Mouse (Mus musculus) heart, embryonic 14.5 days (tissue): ENCODE results near the gene A530032D15Rik. TPM values are rescaled to one million over a fixed set of nuclear protein-coding genes. Genes with fewer than 3 reads are reported as not detected.
"Not testable (repeated sequence)": the region's sequence is repeated elsewhere in the genome, so short reads cannot be mapped to it uniquely, and the experiment has no call there.

Source experiments
- ATAC-seq: fragments of 200-750 bp; cut with Nextera tagmentation; 2 replicates; pipeline ENCODE4 v1.8.0; 2017; ENCODE audit warnings: low read depth, moderate TSS enrichment; ENCODE audit not compliant: insufficient number of reproducible peaks, insufficient read depth, low FRiP score
- H3K27ac ChIP-seq, 2 experiments: fragments of 200-500 bp in 1 of 2; fragments of 300-500 bp in 1 of 2; sonication (generic) in 1 of 2; replicated peaks in 1 of 2; 2 replicates each; pipeline ENCODE4 v1.5.1; 2012 to 2014; ENCODE audit warnings: low read depth in 2 of 2, low read length in 2 of 2, control low read depth in 1 of 2, mild to moderate bottlenecking in 1 of 2, mixed read lengths in 1 of 2; ENCODE audit not compliant: control insufficient read depth in 1 of 2, insufficient read depth in 1 of 2
- H3K27me3 ChIP-seq: fragments of 300-500 bp; sonication (generic); 2 replicates; pipeline ENCODE4 v1.6.1; 2014; ENCODE audit warnings: mild to moderate bottlenecking, low read length, control low read depth; ENCODE audit not compliant: control insufficient read depth, insufficient read depth
- H3K36me3 ChIP-seq: fragments of 300-500 bp; sonication (generic); 2 replicates; pipeline ENCODE4 v1.6.1; 2014; ENCODE audit warnings: mild to moderate bottlenecking, control low read depth, low read length, mixed read lengths; ENCODE audit not compliant: control insufficient read depth, insufficient read depth
- H3K4me1 ChIP-seq, 2 experiments: fragments of 200-500 bp in 1 of 2; fragments of 300-500 bp in 1 of 2; sonication (generic) in 1 of 2; 2 replicates each; pipeline ENCODE4 v1.6.1; 2012 to 2014; ENCODE audit warnings: low read length in 2 of 2, control low read depth in 1 of 2, mixed read lengths in 1 of 2; ENCODE audit not compliant: control insufficient read depth in 2 of 2, insufficient read depth in 2 of 2
- H3K4me2 ChIP-seq: fragments of 300-500 bp; sonication (generic); 2 replicates; pipeline ENCODE4 v1.6.1; 2014; ENCODE audit warnings: mild to moderate bottlenecking, low read length
- H3K4me3 ChIP-seq, 2 experiments: fragments of 200-500 bp in 1 of 2; fragments of 300-500 bp in 1 of 2; sonication (generic) in 1 of 2; 2 replicates each; pipeline ENCODE4 v1.5.1; 2012 to 2014; ENCODE audit warnings: low read length in 2 of 2, mild to moderate bottlenecking in 2 of 2, control low read depth in 1 of 2, low read depth in 1 of 2, moderate library complexity in 1 of 2; ENCODE audit not compliant: control insufficient read depth in 1 of 2, insufficient read depth in 1 of 2
- H3K9ac ChIP-seq: fragments of 300-500 bp; sonication (generic); 2 replicates; pipeline ENCODE4 v1.6.1; 2014; ENCODE audit warnings: mild to moderate bottlenecking, low read length
- H3K9me3 ChIP-seq: fragments of 300-500 bp; sonication (generic); 2 replicates; pipeline ENCODE4 v1.6.1; 2016; ENCODE audit warnings: low read length, control low read depth; ENCODE audit not compliant: control insufficient read depth
- WGBS: fragments of 180-500 bp; shearing (Covaris S2); extraction: QIAGEN DNeasy Blood & Tissue Kit; methylation state at CpG from one replicate; pipeline ENCODE4 v1.1.7; 2014; 5-methylcytosine and 5-hydroxymethylcytosine counted together
- polyA plus RNA-seq: library from polyadenylated mRNA; unstranded; fragments of >200 nt; fragmentation: Nextera tagmentation; extraction: Ambion mirVana; gene quantifications from 2 replicates; pipeline ENCODE4 v1.2.1, GENCODE M21; 2014

The A530032D15Rik gene
- polyA plus RNA-seq: 0.22 TPM in 1 of 2 replicates, not detected in the other

GRCm38 (mm10) chr1:85109753-85110152, at the start of gene A530032D15Rik:
A530032D15Rik (minus strand) TSS chr1:85109853.
- not testable (repeated sequence) for ATAC-seq, H3K9ac ChIP-seq
- no CpG with 5 or more reads among the region's 7 CpGs for WGBS

GRCm38 (mm10) chr1:85155151-85155550, 45.5 kb upstream of the A530032D15Rik start:
- H3K36me3 ChIP-seq, H3K4me3 ChIP-seq, H3K9ac ChIP-seq, ATAC-seq, H3K27ac ChIP-seq, H3K4me2 ChIP-seq, H3K27me3 ChIP-seq, H3K4me1 ChIP-seq, H3K9me3 ChIP-seq: not testable (repeated sequence)
- WGBS: 65% methylated on average over 4 of the region's 5 CpGs

More at GRCm38 (mm10) chr1:85109753-85110152, at the start of gene A530032D15Rik:
- H3K36me3 ChIP-seq, H3K27me3 ChIP-seq, H3K4me3 ChIP-seq, H3K9me3 ChIP-seq, H3K27ac ChIP-seq, H3K4me2 ChIP-seq, H3K4me1 ChIP-seq: not testable (repeated sequence)

- not testable (repeated sequence) for H3K4me2 ChIP-seq, H3K36me3 ChIP-seq, ATAC-seq, H3K9me3 ChIP-seq, H3K27me3 ChIP-seq, H3K4me3 ChIP-seq, H3K27ac ChIP-seq, H3K4me1 ChIP-seq, H3K9ac ChIP-seq
- WGBS: 81% methylated on average over 18 of the region's 22 CpGs
Measured at GRCm38 (mm10) chr1:85133671-85134070, 24.0 kb upstream of the A530032D15Rik start.

GRCm38 (mm10) chr1:85121841-85122240, 12.2 kb upstream of the A530032D15Rik start:
- H3K27ac ChIP-seq, H3K4me3 ChIP-seq, H3K9ac ChIP-seq, H3K4me1 ChIP-seq, H3K4me2 ChIP-seq, H3K36me3 ChIP-seq, ATAC-seq, H3K9me3 ChIP-seq, H3K27me3 ChIP-seq: not testable (repeated sequence)
- WGBS: 79% methylated on average over 4 of the region's 4 CpGs

GRCm38 (mm10) chr1:85118341-85118740, 8.7 kb upstream of the A530032D15Rik start:
- 70% methylated on average over 5 of the region's 6 CpGs for WGBS
- H3K4me3 ChIP-seq, H3K4me2 ChIP-seq, H3K4me1 ChIP-seq, H3K36me3 ChIP-seq, ATAC-seq, H3K27me3 ChIP-seq, H3K27ac ChIP-seq, H3K9me3 ChIP-seq, H3K9ac ChIP-seq: not testable (repeated sequence)

GRCm38 (mm10) chr1:85117537-85117936, 7.9 kb upstream of the A530032D15Rik start:
- ATAC-seq, H3K4me1 ChIP-seq, H3K9me3 ChIP-seq, H3K4me2 ChIP-seq, H3K4me3 ChIP-seq, H3K36me3 ChIP-seq, H3K9ac ChIP-seq, H3K27me3 ChIP-seq, H3K27ac ChIP-seq: not testable (repeated sequence)
- WGBS: 46% methylated on average over 4 of the region's 6 CpGs

GRCm38 (mm10) chr1:85114666-85115402, 5.2 kb upstream of the A530032D15Rik start:
- not testable (repeated sequence) for H3K9ac ChIP-seq, H3K4me3 ChIP-seq, ATAC-seq, H3K27ac ChIP-seq, H3K4me1 ChIP-seq, H3K9me3 ChIP-seq, H3K4me2 ChIP-seq, H3K27me3 ChIP-seq, H3K36me3 ChIP-seq
- WGBS: 47% methylated on average over 6 of the region's 6 CpGs

- not testable (repeated sequence) for H3K9ac ChIP-seq, H3K27ac ChIP-seq, H3K4me2 ChIP-seq, H3K36me3 ChIP-seq, H3K4me1 ChIP-seq, H3K4me3 ChIP-seq, H3K27me3 ChIP-seq, H3K9me3 ChIP-seq
- WGBS: 62% methylated on average over 3 of the region's 3 CpGs
- 0 out of 2 replicates have a peak, but pooled peaks have one; percentile 69 for ATAC-seq
Measured at GRCm38 (mm10) chr1:85114078-85114477, 4.4 kb upstream of the A530032D15Rik start.
